Mouse (Mus musculus) thymus, postnatal 10 days (tissue): ENCODE results near the gene Meaf6.

Experiments used
- DNase-seq, 2 experiments: peaks; one replicate each; pipeline ENCODE4 v3.0.0; 2021; ENCODE audit warnings: low spot score in 2 of 2

Gene Meaf6

GRCm38 (mm10) chr4:125144211-125144610, 59.3 kb downstream of the Meaf6 start:
- no peak for DNase-seq

- DNase-seq = no peak
Measured at GRCm38 (mm10) chr4:125144627-125145026, 59.7 kb downstream of the Meaf6 start.

GRCm38 (mm10) chr4:125145213-125145612, 60.3 kb downstream of the Meaf6 start:
- DNase-seq = no peak

DNA sequence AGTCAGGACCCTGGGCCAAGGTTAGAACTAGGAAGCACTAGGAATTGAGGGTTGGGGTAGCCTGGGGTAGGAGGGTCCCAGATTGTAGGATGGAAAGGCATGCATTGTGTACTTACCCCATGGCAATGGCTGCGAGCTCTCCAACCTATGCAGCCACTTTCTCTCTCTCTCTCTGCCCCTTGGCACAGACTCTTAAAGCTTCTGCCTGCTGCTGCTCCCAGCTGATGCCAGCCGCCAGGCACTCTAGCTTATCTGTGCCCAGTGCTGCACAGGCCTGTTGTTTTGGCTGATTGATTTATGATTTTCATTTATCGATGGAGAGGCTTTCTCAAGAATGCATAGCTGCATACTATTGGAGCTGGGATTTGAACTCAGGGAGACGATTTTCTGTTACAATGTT, 63.0 kb downstream of the Meaf6 start:
- no peak for DNase-seq

DNA sequence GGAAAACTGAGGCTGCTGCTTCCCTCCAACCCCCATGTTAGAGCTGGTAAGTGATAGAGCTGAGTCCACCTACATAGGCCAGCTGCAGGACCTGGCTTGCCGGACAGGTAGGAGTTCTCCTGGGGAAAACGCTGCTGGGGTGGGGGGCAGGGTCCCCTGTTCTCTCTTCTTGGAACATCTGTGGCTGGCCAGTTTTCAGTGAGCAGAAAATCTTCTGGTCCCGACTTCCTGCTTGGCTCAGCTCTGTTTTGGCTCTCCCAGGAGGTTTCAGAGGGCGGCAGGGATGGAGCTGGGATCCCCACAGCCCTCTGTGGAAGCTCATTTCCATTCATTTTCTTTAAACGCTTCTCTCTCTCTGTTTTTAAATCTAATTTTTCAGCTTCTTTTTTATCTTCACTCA, 64.5 kb downstream of the Meaf6 start:
- DNase-seq = no peak

GRCm38 (mm10) chr4:125152469-125152868, 67.5 kb downstream of the Meaf6 start:
- no peak for DNase-seq

- no peak for DNase-seq
Measured at GRCm38 (mm10) chr4:125153659-125154241, 68.8 kb downstream of the Meaf6 start.

- no peak for DNase-seq
Measured at GRCm38 (mm10) chr4:125155646-125156045, 70.7 kb downstream of the Meaf6 start.

DNA sequence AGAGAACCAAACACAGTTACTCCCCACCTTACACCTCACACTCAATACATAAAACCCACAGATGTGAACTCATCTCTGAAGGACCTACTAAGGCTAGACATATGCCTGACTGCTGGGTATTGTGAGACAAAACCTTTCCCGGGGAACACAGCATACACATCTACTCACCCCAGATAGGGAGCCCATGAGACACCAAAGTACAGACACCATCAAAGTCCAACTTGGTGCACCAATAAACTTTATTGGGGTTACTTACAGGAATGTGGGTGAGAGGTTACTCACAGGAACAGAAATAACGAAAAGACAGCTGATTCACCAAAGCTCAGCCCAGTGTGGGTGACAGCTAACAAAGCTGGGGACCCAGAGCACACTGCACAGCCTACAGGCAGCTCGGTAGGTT, 72.4 kb downstream of the Meaf6 start:
- DNase-seq = no peak

GRCm38 (mm10) chr4:125158081-125158480, 73.1 kb downstream of the Meaf6 start:
- DNase-seq = no peak

DNA sequence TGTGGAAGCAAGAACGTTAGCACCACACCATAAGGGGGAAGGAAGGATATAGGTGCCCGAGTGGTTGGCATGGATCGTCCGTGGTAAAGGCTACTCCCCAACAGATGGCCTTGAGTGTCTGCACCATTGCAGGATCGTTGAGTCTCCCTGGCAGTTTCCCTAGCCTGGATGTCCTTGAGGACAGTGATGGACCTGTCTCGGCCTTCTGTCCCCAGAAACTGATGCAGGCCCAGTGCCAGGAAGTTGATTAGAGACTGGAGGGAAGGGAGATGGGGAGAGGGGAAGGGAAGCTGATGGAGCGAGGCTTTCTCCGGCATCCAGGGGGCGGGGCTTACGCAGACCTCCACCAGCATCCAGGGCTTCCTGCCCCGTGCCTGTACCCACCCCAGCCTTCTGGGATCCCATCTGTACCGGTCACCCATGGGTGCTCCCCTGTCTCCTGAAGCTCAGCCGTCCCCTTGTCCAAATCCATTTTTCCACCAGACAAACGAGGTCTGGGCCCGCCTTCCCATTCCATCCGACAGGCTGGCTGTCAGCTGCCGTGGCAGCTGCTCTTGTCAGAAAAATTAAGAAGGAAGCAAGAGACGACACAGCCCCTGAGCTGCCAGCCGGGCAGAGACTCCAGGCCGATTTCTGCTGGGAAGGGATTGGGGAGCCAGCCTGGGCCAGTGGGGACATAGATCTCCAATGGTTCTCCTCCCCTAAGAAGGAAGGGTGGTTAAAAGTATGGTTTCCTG, 73.8 kb downstream of the Meaf6 start:
- DNase-seq = no peak

DNA sequence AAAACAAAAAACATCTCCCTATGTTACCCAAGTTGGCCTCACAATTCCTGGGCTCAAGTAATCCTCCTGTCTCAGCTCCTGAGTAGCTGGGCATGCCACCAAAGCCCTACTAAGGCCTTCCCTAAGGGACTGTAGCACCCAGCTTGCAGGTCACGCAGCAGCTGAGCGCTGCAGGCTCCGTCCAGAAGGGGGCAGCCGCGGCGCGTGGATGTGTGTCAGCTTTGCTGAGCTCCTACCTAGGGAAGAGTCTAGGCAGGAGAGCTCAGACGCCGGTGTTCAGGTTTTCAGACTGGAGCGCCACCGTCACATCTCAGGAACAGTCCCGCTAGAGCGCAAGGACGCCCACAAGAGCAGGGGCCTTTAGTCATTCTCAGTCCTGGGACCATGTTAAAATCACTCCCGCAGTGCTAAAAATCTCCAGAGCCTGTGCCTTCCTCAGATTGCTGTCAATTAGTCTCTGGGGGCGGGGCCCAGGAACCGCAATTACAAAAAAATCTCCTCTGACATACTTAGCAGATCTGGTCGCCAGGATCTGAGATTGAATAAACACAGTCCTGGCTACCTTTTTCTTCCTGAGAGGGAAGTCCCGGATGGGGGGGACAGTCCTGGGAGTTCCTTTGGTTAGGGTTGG, 75.5 kb downstream of the Meaf6 start:
- peak; percentile 65 to 84 for DNase-seq

GRCm38 (mm10) chr4:125160951-125161331, 76.0 kb downstream of the Meaf6 start:
- DNase-seq = no peak

DNA sequence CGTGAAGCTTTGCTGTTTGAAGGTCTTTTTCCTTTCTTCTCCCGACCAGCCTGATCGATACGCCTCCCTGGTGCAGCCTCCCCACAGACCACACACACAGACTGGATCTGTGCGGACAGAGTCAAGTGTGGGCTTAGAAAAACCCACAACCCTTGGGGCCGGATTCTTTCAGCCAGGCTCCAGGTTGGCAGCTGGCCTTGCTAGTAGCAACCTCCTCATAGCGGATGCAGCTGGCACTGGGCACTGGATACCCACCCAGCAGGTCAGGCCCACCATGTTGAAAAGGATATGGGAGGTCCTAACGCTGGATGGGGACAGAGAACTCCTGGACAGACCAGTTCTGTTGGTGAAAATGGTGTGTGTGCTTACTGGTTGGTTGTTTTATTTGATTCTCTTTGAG, 76.5 kb downstream of the Meaf6 start:
- DNase-seq = no peak

DNA sequence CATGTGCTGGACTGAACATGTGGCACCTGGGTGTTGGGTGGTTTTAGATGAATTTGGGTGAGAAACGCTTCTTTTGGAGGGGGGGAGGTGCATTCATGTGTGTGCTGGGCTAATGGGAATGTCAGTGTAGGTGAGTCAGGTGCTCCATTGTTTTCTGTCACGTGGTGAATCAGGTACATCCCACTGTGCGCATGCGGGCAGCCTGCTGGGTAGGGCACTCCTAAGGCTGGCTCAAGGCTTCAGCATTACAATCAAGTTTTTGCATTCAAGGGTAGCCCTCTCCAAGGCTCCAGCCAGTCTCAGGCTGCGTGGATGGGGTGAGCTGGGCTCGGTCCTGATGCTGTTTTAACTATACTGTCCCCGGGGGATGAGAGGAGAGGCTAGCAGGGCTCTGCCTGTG, 77.8 kb downstream of the Meaf6 start:
- DNase-seq = no peak
